Mouse (Mus musculus) regulatory T cell (primary cell): Measurements from ENCODE around the gene Jam2.

Experiments
- in situ Hi-C: fragments of 300-600 bp; cut with MboI, MseI; formaldehyde crosslinking; loops from one replicate; pipeline ENCODE4 v1.15.1; 2025; ENCODE audit warnings: high pct_unique_total_duplicates

Gene Jam2

DNA sequence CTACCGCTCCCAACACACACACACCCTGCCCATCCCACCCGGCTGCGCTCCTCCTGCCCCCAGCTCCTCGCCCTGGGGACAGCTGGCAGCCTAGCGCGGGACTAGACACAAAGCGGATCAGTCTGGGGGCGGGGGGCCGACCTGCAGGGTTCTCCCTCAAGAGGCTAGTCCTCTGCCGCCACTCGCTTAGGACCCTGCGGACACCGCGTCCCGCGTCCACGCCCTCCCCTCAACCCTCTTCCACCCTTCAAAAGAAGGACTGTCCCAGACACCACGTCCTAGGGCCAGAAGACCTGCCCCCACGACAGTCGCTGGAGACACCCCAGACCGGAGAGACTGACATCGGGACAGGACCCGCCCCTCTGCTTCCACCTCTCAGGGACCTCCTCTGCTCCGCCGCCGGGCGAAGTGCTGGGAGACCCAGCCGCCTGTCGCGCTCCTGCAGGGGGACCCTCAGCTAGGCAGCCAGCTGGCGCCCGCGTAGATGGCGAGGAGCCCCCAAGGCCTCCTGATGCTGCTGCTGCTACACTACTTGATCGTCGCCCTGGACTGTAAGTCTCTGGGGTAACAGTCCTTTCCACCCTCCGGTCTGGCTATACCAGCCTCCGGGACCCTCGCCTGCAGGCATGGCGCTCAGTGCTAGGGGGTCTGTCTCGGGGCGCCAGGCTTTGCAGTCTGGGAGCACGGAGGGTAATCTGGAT, at the start of gene Jam2:
Gene Jam2 (plus strand): TSS at position 121 of the 701 bp plus-strand sequence.
- in situ Hi-C loops: loop anchor here (10.0 kb wide), 1 partner anchor 1069 kb away; no protein-coding TSS in a partner anchor

DNA sequence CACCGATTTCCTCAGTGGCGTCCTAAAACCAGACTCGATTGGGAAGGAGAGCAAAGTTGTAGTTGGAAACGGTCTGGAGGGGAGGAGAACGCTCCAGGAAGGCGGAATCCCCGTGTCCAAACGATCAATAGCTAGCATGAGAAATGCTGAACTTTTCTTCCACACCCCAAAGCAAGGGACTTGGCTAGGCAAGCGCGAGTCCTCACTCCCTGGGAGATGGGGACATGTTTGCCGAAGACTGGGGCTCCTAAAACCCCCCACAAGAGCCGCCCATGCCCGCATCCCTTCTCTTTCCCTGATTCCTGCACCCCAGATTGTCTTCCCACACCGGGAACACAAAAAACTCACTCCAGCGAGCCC, 39.1 kb upstream of the Jam2 start:
- in situ Hi-C loops: loop anchor here (5.0 kb wide), 1 partner anchor 98 kb away; the partner anchor contains the start of gene Gabpa

DNA sequence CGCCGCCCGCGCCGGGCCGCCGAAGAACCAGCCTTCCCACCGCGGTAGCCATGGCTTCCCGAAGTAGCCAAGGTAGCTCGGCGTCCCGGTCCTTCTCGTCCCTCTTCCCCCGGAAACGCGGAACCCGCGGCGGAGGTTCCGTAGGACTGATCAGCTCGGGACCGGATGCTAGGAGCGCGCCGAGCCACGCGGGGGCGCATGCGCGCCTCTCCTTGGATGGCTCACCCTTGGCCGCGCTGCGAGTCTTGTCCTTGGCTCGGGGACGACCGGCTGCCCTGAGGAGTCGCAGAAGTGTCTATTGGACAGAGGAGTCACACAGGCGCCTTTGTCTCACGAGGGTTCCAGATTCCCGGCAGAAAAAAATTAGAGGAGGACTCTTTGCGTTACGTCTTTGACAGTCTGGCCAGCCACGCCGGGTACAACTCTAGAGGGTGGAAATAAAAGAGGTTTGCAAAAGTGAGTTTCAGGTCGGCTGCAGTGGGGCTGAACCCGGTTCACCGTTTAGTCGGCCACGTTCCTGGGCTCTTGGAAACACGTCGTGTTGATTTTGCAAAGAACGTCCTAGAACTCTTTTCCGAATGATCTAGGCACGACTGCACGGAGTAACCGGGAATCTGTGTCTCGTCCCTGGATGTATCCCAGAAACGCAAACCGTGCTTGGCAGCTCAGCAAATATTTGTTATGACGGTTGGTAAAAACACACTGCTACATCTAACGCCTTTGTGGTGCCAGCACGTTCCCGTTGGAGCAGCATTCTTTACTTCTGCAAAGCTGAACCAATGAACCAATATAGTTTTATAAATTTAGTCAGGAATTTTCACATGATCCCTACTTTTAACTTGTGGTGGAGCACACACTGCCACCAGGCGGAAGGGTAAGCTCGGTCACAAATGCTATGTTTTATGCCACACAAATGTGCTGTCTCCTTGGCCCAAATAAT, 38.5 kb upstream of the Jam2 start, which contains the start of gene Mrpl39:
Gene Mrpl39 (minus strand): TSS at position 577 of the 940 bp plus-strand sequence.
- in situ Hi-C loops: loop anchor here (5.0 kb wide), 1 partner anchor 97 kb away; the partner anchor contains the start of gene Gabpa

DNA sequence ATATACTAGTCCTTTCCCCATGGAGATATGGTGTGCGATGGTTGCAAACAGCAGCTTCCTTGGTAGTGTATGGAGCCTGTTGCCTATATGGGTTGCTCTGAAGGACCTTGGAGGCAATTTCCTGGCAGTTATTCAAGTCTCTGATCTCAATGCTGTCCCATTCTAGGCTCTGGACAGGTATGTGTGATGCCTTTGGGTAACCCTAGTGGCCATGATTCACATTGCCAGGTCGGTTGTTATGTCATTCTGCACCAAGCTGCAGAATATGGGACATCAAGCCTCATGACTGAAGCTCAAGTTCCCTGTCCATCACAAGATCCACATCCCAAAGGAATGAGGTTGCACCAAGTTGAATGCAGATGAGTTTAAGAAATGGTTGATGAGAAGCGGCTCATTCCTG, 36.6 kb upstream of the Jam2 start:
- in situ Hi-C loops: loop anchor here (5.0 kb wide), 1 partner anchor 95 kb away; the partner anchor contains the start of gene Gabpa

DNA sequence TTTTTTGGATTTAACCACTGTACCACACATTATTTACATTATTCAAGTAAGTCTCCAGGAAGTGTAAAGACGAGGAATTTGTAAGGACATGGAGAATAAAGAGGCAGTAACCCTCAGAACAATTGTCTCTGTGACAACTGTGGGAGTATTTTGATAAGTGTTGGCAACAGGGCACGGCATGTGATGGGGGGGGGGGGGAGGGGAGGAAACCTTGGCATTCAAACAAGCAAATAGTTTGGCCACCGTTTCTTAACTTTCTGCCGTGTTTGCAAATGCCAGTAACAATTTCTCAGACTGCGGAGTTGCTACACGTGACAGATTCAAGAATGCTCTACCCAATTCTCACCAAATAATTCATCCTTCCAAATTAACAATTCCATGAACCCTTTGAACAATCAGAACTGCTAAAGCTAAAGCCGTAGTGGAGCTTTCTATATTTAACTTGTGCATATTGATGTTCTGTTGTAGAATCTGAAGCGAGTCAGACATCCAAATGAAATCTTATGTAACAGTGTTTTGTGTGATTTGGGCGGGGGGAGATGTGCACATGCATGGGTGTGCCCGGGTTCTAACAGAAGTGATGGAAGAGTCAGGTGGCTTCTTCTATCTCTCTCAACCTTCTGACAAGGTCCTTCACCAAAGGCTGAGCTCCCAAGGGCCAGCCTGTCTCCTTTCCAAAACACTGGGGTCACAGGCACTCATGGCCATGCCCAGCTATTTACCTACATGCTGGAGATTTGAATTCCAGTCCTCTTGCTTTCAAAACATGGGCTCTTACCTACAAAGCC, 29.0 kb upstream of the Jam2 start:
- in situ Hi-C loops: no loop called here

DNA sequence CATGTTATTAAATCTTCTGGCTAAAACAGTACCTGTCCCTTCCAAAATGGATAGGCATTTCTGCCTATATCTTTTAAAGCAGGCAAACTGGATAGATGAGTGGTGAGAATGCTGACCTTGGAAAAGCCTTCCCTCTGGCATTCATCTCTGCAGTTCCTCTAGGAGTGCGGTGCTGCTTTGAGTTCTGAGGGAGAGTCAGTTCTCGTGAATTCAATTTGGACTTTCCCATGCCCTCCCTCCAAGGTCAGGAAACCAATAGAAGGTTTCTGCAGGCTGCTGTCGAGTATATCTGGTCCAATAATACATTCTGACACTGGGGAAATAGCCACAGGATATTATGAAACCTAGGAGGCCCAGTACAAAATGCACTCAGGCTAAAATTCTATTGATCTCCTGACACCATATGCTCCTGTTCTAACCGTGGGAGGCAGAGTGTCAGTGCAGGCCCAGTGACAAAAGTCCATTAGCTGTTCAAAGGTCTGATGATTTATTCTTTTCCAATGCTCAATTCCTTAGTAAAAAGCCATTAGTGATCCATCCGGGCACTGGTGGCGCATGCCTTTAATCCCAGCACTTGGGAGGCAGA, 28.1 kb upstream of the Jam2 start:
- in situ Hi-C loops: no loop called here

DNA sequence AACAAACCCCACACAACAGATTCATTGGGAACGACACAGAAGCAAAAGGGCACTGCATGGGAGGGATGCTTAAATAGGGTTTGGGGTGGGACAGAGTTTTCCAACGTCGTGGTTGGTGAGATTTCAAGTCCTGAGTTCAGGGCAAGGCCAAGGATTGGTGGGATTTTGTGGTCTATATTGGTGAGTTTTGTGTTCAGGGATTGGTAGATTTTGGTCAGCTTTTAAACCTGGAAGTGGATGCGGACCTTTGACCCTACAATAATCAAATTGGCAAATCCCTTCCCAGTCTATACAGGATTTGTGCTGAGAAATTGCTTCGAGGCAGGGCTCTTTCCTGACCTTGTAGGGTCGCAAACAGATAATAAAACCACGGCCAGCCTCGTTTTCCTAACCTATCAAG, 6.0 kb upstream of the Jam2 start:
- in situ Hi-C loops: no loop called here

DNA sequence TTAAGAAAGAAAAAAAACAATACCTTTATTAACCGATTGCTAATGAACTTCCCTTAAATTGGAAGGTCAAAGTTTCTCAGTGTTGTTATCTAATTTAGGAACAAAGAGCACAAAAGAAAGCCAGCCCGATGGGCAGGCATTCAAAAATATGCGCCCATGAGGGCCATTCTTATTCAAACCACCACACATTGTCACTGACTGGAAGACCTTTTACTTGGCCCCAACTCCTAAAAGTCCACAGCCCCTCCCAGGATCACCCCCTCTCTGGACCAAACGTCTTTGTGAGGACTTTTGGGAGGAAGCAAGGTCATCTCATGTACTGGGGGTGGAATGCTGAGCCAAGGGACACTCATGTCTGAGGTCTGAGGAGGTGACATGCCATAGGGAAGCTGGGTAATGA, 4.7 kb upstream of the Jam2 start:
- in situ Hi-C loops: no loop called here

DNA sequence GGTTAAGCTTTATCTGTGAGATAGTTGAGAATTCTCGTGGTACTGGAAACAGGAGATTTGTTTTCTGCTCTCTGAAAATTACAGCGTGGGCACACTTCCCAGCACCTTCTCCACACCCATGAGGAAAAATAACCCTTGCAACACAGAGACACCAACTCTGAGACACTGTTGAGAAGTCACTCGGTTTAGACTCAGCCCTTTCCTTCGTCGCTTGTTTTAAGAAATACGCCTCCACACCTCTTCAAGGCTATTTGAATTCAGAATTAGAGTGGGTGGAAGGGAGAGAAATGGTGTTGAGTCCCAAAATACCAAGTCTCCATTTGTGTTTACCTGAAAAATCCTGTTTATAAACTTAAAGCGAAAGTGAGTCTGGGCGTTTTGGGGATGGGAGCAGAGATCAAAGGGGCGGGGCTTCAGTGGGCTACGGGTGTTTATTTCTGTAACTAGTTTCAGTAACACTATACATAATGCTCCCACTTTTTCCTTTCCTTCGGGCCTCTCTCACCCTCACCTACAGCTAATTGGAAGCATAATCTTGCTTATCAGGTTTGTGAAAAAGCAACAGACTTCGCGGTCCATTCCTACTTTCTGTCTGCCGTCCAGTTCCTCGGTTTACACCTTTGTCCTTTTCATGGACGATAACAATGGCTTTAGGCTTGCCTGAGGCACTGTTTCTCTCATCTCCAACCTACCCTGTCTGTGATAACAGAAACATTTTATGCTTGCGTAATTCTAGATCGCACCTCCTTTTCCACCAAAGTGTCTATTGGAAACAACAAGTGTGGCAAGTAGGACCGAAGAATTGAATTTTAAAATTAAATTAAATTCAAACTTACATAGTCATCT, 4.1 kb upstream of the Jam2 start:
- in situ Hi-C loops: loop anchor here (10.0 kb wide), 1 partner anchor 1065 kb away; no protein-coding TSS in a partner anchor

DNA sequence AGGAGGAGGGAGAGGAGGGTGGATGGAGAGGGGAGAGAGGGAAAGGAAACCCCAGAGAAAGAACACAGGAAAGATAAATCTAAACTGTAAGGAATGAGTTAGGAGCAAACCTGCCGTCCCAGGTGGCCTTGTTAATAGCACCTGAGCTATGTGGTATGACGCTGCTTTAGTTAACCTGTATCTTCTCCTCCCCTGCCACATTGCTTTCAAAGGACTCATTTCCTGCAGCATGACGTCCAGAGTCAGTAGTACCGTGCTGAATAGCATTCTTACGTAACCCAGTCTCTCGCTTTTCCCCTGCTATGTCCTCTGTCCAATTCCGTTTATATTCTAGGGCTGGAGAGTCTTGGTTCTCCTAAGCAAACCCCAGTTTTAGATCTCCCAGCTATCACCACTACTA, 3.0 kb upstream of the Jam2 start:
- in situ Hi-C loops: loop anchor here (10.0 kb wide), 1 partner anchor 1066 kb away; no protein-coding TSS in a partner anchor

DNA sequence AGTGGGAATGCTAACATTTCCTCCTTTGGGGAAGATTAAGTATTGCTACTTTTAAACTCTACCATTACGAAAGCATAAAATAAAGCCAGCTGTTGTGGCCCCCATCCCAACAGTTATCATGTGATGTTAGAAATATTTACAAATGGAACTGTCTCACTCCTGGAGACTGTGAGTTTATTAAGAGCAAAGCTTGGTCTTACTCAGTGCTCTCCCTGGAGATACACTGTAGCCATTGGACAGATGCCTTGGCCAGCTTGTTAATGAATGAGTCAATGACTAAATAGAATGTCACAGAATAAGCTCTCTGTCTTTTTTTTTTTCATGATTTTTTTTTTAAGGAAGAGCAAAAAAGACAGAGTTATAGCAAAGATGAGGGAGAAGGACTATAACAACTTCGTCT, 2.5 kb upstream of the Jam2 start:
- in situ Hi-C loops: loop anchor here (10.0 kb wide), 1 partner anchor 1067 kb away; no protein-coding TSS in a partner anchor

DNA sequence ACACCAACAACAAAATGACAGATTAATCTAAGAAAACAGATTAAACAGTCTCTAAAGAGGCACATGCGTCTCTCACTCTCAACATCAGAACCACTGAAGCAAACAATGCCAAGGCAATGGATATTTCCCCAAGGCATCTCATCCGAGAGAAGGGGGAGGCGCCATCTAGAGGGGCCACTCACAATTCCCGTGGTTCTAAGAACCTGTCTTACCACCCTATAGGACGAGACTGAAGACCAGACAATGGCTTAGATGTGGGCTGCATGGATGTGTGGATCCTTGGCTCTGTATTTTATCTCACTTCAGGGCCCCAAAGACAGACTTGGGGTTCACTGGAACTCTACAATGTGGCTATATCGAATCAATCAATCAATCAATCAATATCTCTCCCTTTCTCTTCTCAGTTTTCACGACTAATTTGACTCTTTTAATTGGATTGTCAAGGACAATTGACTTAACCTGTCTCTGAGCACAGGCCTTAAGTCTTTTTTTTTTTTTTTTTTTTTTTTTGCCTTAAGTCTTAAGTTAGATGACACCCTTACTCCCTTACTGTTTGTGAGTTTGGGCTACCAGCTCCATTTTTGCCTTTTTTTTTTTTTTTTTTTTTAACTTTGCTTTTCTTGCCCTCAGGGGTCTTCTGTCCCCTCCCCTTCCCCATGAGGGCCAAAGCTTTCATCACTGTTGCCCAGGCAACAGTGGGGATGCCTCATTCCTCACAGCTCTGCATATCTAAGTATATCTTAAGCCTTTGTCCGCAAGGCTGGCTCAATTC, 1.2 kb upstream of the Jam2 start:
- in situ Hi-C loops: loop anchor here (10.0 kb wide), 1 partner anchor 1068 kb away; no protein-coding TSS in a partner anchor

DNA sequence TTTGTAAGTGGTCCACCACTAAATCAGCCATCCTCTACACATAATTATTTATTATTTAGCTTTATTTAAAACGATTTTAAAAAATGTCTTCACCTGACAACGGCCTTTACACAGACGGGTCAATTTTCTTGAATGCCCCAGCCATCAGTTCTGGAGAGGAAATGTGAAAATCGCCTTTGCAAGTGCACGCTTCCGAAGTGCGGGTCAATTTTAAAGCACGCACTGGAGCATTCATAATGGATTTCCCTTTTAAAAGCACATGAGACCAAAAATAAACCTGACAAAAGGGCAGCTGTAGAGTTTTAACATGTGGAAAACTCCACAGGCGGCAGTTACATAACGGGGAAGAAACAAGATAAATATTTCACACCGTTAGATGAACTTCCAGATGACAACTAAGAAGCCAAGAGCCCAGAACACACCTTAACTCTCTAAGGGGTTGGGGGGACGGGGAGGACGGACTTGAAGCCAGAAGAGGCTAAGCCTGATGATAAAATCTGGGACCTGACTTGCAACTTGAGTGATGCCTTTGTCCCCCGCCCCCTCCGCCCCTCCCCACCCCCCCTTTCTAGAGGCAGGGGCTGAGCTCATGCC, 558 bp upstream of the Jam2 start:
- in situ Hi-C loops: loop anchor here (10.0 kb wide), 1 partner anchor 1069 kb away; no protein-coding TSS in a partner anchor

DNA sequence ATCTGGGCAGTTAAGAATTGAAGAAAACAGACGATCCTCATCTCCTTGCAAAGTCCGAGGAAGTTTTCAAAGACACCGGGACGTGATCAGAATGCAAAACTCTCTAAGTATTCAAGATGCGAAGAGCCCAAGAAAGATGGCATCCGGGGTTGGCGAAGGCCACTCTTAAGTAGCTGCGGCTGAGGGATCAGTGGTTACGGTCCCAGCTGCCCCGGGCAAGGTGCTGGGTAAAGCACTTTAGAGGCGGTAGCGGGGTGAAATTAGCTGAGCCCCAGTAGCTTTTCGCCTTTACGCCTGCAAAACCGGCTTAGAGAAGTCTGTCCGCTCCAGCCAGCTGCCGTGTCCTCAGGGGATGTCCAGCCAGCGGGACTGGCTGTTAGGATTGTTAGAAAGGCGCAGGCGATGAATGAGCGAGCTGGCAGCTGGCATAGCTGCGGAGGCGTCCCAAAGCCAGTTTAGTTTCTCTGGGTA, 873 bp downstream of the Jam2 start:
- in situ Hi-C loops: loop anchor here (10.0 kb wide), 1 partner anchor 1070 kb away; no protein-coding TSS in a partner anchor

DNA sequence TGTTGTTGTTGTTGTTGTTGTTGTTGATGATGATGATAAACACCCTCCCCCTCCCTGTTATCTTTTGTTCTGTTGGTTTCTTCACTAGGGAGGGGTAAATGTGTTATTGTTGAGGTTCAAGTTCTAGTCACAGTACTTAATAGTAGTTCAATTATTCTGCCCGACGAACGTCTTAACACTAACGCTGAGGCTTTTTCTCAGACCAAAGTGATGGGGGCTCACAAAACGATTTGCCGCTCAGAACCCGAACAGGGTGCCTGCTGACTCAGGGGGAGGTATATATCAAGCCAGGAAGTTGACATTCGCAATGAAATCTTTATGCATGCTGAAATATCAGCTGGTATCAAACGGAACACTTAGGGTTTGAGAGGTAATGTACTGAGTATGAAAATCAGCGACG, 1.4 kb downstream of the Jam2 start:
- in situ Hi-C loops: loop anchor here (10.0 kb wide), 1 partner anchor 1071 kb away; no protein-coding TSS in a partner anchor

DNA sequence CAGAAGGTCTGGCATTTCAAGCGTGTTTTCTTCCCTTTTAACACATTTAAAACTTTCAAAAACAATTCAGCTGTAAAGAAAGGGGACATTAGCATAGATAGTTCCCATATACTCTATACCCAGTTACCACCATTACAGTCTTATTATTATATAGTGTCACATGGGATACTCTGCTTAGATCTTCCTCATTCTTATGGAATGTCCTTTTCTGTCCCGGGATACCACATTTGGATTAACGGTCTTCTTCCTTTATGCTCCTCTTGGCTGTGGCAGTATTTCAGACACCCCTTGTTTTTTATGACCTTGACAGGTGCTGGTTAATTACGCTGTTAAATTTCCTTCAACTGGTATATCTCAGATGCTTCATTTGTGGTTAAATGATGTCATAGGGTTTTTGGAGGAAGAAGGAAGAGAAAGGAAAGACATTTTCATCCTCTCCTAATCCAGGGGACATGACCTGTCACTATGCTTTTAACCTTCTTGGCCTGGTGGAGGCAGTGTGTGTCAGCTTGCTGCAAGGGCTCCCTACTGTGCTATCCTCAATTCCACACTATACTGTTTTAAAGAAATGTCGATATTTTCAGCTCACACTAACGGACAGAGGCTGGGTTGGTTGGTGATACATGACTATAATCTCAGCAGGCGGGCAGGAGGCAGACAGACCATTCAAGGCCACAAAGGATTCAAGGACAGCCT, 2.3 kb downstream of the Jam2 start:
- in situ Hi-C loops: loop anchor here (10.0 kb wide), 1 partner anchor 1071 kb away; no protein-coding TSS in a partner anchor

DNA sequence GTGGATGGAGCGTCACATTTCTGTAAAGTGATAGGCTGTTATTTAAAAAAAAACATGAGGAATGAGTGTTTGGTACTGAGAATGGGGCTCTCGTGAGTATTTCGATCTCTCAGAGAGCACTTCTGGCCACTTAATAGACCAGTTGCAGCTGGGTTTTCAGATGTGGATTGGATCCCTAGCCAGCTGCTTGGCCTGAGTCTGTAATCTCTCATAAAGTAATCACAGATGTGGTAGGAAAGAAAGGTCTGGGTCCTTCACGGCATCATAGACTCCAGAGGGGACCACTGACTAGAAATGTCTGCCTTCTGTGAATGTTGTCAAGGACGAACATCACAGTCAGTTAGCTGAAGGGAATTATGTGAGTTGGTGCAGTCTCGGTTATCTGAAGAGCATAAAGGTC, 4.5 kb downstream of the Jam2 start:
- in situ Hi-C loops: loop anchor here (10.0 kb wide), 1 partner anchor 1074 kb away; no protein-coding TSS in a partner anchor
